Mouse (Mus musculus): ENCODE results near the gene Dnajc24. TPM values are rescaled to one million over a fixed set of nuclear protein-coding genes. Genes with fewer than 3 reads are reported as not detected.
A peak's percentile ranks its signal among the peaks of the same experiment; 100 is the strongest.

Gene Dnajc24
- 34.3 and 36.6 TPM in 2 replicates for polyA plus RNA-seq (2016; fragmentation: Nextera tagmentation; extraction: Ambion mirVana)

GRCm38 (mm10) chr2:106002835-106003739 is at the start of gene Dnajc24:
Gene Dnajc24 (minus strand): TSS chr2:106003549.
- H3K27me3 ChIP-seq (ENCODE audit: insufficient read depth, poor library complexity, severe bottlenecking): no peaks in the 10 kb centered on the region
- H3K9me3 ChIP-seq: no peaks in the 10 kb centered on the region
- peaks cover 4% of the 10 kb centered on the region; the same call in 1 of the 2 replicates for H3K36me3 ChIP-seq
- H3K4me3 ChIP-seq: peak within 1 kb of the TSS; percentile 71
- 2% methylated on average over 44 of the region's 44 CpGs for WGBS
- H3K27ac ChIP-seq: peak within 1 kb of the TSS; percentile 86
- peak; percentile 96 for DNase-seq (ENCODE audit: low spot score)
- H3K4me1 ChIP-seq: no peaks in the 10 kb centered on the region

- Histone ChIP-seq H3K4me1 (no peaks in the 10 kb centered on the region), H3K27me3 (ENCODE audit: insufficient read depth, poor library complexity, severe bottlenecking) (no peaks in the 10 kb centered on the region), H3K27ac (no peak overlapping the region), H3K36me3 (no peaks in the 10 kb centered on the region), H3K4me3 (no peak overlapping the region), H3K9me3 (no peaks in the 10 kb centered on the region)
- DNase-seq (ENCODE audit: low spot score): no peak
- WGBS: 81% methylated on average over 4 of the region's 4 CpGs
Observed at GRCm38 (mm10) chr2:106046686-106047085, 43.3 kb upstream of the Dnajc24 start.

GRCm38 (mm10) chr2:106042495-106042894 is 39.1 kb upstream of the Dnajc24 start:
- no peak overlapping the region for H3K4me3 ChIP-seq
- no peaks in the 10 kb centered on the region for H3K9me3 ChIP-seq
- 81% methylated on average over 7 of the region's 7 CpGs for WGBS
- no peaks in the 10 kb centered on the region for H3K4me1 ChIP-seq
- H3K36me3 ChIP-seq: no peaks in the 10 kb centered on the region
- DNase-seq (ENCODE audit: low spot score): no peak
- H3K27me3 ChIP-seq (ENCODE audit: insufficient read depth, poor library complexity, severe bottlenecking): no peaks in the 10 kb centered on the region
- H3K27ac ChIP-seq: no peak overlapping the region

DNA sequence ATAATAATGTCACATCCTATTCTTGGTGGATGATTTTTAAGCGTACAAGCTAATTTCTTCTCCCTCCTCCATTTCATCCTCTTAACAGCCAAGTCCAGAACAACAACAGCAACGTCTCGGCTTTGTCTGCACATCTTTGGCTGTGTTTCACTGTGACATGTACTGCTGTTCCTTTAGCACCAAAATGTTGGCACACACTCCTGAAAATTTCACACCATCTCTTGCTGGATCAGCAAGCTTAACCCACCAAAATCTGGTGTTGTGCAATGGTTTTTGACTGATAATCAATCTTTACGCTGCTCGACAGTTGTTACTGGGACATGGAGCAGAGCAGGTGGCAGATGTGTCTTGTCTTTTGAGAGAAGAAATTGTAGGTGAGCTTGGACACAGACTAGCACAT is 38.6 kb upstream of the Dnajc24 start:
- Histone ChIP-seq H3K27me3 (ENCODE audit: insufficient read depth, poor library complexity, severe bottlenecking) (no peaks in the 10 kb centered on the region), H3K4me1 (no peaks in the 10 kb centered on the region), H3K4me3 (no peak overlapping the region), H3K36me3 (no peaks in the 10 kb centered on the region), H3K9me3 (no peaks in the 10 kb centered on the region), H3K27ac (no peak overlapping the region)
- no peak for DNase-seq (ENCODE audit: low spot score)
- 85% methylated on average over 5 of the region's 5 CpGs for WGBS

GRCm38 (mm10) chr2:106038286-106038685 is 34.9 kb upstream of the Dnajc24 start:
- no peak overlapping the region for H3K27ac ChIP-seq
- H3K4me1 ChIP-seq: no peaks in the 10 kb centered on the region
- WGBS: 69% methylated on average over 4 of the region's 4 CpGs
- no peak for DNase-seq (ENCODE audit: low spot score)
- H3K36me3 ChIP-seq: no peaks in the 10 kb centered on the region
- H3K9me3 ChIP-seq: no peaks in the 10 kb centered on the region
- H3K4me3 ChIP-seq: no peak overlapping the region
- no peaks in the 10 kb centered on the region for H3K27me3 ChIP-seq (ENCODE audit: insufficient read depth, poor library complexity, severe bottlenecking)

GRCm38 (mm10) chr2:106024895-106025294 is 21.5 kb upstream of the Dnajc24 start:
- H3K4me1 ChIP-seq: no peaks in the 10 kb centered on the region
- H3K9me3 ChIP-seq: no peaks in the 10 kb centered on the region
- H3K36me3 ChIP-seq: no peaks in the 10 kb centered on the region
- no peak overlapping the region for H3K27ac ChIP-seq
- H3K4me3 ChIP-seq: no peak overlapping the region
- no peak for DNase-seq (ENCODE audit: low spot score)
- 66% methylated on average over 3 of the region's 3 CpGs for WGBS
- H3K27me3 ChIP-seq (ENCODE audit: insufficient read depth, poor library complexity, severe bottlenecking): no peaks in the 10 kb centered on the region

GRCm38 (mm10) chr2:106008415-106008814 is 5.1 kb upstream of the Dnajc24 start:
- WGBS: 78% methylated on average over 2 of the region's 2 CpGs
- Histone ChIP-seq H3K4me3 (no peak overlapping the region), H3K9me3 (no peaks in the 10 kb centered on the region), H3K27ac (no peak overlapping the region), H3K27me3 (ENCODE audit: insufficient read depth, poor library complexity, severe bottlenecking) (no peaks in the 10 kb centered on the region), H3K36me3 (no peaks in the 10 kb centered on the region), H3K4me1 (no peaks in the 10 kb centered on the region)
- DNase-seq (ENCODE audit: low spot score): no peak

DNA sequence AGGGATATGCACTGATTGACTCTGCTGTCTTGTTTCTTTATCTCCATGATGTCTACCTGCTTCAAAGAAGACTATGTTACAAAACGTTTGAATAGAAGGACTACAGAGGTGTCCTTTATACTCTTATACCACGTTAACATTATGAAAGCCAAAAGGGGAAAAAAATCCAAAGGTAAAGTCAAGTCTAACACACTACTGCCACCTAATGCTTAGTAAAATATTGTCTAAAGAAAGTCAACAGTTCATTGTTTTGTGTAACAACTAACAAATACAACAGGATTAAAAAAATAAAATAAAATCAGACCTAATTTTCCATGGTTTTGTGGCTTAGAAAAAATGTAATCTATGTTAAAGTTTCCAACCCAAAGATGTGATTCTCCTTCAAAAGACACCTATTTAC is 15.3 kb downstream of the Dnajc24 start:
- Histone ChIP-seq H3K9me3 (no peaks in the 10 kb centered on the region), H3K4me1 (no peaks in the 10 kb centered on the region), H3K27ac (no peak overlapping the region), H3K4me3 (no peak overlapping the region), H3K27me3 (ENCODE audit: insufficient read depth, poor library complexity, severe bottlenecking) (no peaks in the 10 kb centered on the region), H3K36me3 (no peaks in the 10 kb centered on the region)
- WGBS: 23% methylated on average over 2 of the region's 2 CpGs
- DNase-seq (ENCODE audit: low spot score): no peak

DNA sequence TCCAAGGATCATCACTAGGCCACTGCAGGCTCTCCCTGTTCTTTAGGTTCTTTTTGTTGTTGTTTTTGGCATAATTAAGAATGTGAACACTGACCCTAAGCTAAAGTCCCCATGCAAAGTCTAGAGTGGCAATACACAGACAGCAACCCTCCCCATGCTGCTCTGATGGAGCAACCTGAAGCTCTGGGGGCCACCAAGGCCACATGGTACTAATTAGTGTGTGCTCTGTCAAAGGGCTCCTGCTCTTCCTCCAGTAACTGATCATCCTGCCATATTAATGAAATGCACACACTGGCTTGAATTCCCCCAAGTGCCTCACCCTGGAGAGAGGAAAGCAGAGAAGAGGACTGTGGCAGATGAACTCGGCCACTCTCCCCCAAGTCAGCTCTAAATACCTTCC is 16.2 kb downstream of the Dnajc24 start:
- no peaks in the 10 kb centered on the region for H3K36me3 ChIP-seq
- H3K9me3 ChIP-seq: no peaks in the 10 kb centered on the region
- WGBS: 59% methylated on average over 1 of the region's 1 CpGs
- no peak overlapping the region for H3K4me3 ChIP-seq
- no peaks in the 10 kb centered on the region for H3K27me3 ChIP-seq (ENCODE audit: insufficient read depth, poor library complexity, severe bottlenecking)
- no peak overlapping the region for H3K27ac ChIP-seq
- DNase-seq (ENCODE audit: low spot score): no peak
- H3K4me1 ChIP-seq: no peaks in the 10 kb centered on the region

DNA sequence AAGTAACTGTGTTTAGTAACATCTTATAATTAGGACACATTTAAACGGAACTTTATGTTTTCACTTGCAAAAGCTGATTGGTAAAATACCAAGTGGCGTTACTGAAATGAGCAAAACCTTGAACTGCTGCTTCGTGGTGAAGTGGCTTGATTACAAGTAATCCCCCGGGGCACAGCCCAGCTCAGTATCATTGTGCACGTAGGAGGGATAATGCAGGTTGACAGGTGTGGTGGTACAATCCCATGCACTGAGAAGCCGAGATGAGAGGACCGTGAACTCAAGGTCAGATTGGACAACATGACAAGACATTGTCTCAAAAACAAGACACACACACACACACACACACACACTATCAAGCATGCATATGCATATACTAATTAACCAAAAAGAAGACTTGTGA is 18.1 kb downstream of the Dnajc24 start:
- Histone ChIP-seq H3K4me3 (no peak overlapping the region), H3K27ac (no peak overlapping the region), H3K27me3 (ENCODE audit: insufficient read depth, poor library complexity, severe bottlenecking) (no peaks in the 10 kb centered on the region), H3K4me1 (no peaks in the 10 kb centered on the region), H3K9me3 (no peaks in the 10 kb centered on the region), H3K36me3 (no peaks in the 10 kb centered on the region; the same call in 1 of the 2 replicates)
- WGBS: 86% methylated on average over 7 of the region's 7 CpGs
- no peak for DNase-seq (ENCODE audit: low spot score)

GRCm38 (mm10) chr2:105978065-105978464 is 25.3 kb downstream of the Dnajc24 start:
- Histone ChIP-seq H3K36me3 (no peaks in the 10 kb centered on the region; the same call in 1 of the 2 replicates), H3K4me1 (no peaks in the 10 kb centered on the region), H3K4me3 (no peak overlapping the region), H3K27ac (no peak overlapping the region), H3K27me3 (ENCODE audit: insufficient read depth, poor library complexity, severe bottlenecking) (no peaks in the 10 kb centered on the region), H3K9me3 (no peaks in the 10 kb centered on the region)
- WGBS: 97% methylated on average over 2 of the region's 2 CpGs
- no peak for DNase-seq (ENCODE audit: low spot score)

DNA sequence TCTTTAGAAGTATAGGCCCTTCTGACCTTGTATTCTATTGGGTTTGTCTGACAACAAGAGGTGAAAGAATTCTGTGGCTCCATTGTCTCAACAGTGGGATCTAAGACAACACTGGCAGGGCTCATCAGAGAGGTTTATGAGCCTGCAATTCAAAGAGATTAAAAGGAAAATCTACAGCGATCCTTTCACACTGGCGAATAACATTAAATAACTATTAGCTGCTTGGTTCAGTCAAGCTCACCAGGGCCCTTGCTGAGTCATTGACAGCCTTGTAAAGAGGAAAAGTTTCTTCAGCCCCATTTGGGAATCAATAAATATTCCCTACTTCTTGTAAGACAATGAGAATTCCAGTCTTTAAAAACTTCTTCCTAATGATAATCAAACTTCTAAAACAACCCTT is 29.4 kb downstream of the Dnajc24 start:
- no peaks in the 10 kb centered on the region for H3K4me1 ChIP-seq
- H3K4me3 ChIP-seq: no peak overlapping the region
- 29% methylated on average over 2 of the region's 2 CpGs for WGBS
- DNase-seq (ENCODE audit: low spot score): no peak
- H3K36me3 ChIP-seq: peaks cover 11% of the 10 kb centered on the region
- H3K27me3 ChIP-seq (ENCODE audit: insufficient read depth, poor library complexity, severe bottlenecking): no peaks in the 10 kb centered on the region
- no peak overlapping the region for H3K27ac ChIP-seq
- no peaks in the 10 kb centered on the region for H3K9me3 ChIP-seq

- no peaks in the 10 kb centered on the region for H3K4me1 ChIP-seq
- no peaks in the 10 kb centered on the region for H3K27me3 ChIP-seq (ENCODE audit: insufficient read depth, poor library complexity, severe bottlenecking)
- no peak overlapping the region for H3K4me3 ChIP-seq
- peaks cover 18% of the 10 kb centered on the region for H3K36me3 ChIP-seq
- WGBS: 96% methylated on average over 1 of the region's 1 CpGs
- H3K9me3 ChIP-seq: no peaks in the 10 kb centered on the region
- no peak overlapping the region for H3K27ac ChIP-seq
- no peak for DNase-seq (ENCODE audit: low spot score)
Observed at GRCm38 (mm10) chr2:105963447-105963846, 39.9 kb downstream of the Dnajc24 start.

All from heart, embryonic 10.5 days (tissue).